In the genomic region with DNA sequence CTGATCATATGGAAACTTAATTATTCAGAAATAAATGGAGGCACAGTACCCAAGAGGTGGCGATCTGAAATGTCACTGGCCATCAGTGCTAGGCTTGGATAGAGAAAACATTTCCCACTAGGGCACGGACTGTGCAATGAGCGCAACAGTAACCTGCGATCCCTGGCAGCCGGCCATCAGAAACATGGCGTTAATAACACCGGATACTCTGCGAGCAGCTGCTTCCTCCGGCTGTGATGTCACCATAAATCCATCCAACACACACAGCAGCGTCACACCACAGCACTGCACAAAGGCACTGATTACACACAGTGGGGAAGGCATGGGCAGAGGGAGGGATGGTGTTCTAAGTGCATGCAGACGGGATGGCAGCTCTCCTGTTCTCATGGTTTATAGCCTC, we compare ENCODE assay signal across 9 mouse cellular contexts. TPM values are rescaled to one million over a fixed set of nuclear protein-coding genes. Genes with fewer than 3 reads are reported as not detected.
A peak's percentile ranks its signal among the peaks of the same experiment; 100 is the strongest.
DNase-seq lines count a peak whose midpoint lies in the region; ATAC-seq lines count a peak whose summit lies in the region.
"Had no signal": no experiment of that assay in that cellular context is flagged by ENCODE, and none has a peak within 500 bp of the region (broad histone marks: within the 10 kb centered on the region; RNA-seq: fewer than 3 reads in every experiment).

No protein-coding gene starts in this region.

- no peaks in the 10 kb centered on the region for H3K27me3 ChIP-seq in forebrain, embryonic 14.5 days (replicated peaks; ENCODE audit: control insufficient read depth, insufficient read depth, low read length)
- H3K27me3 ChIP-seq: embryonic facial prominence, embryonic 15.5 days had no signal

- H3K4me1 ChIP-seq in forebrain, embryonic 14.5 days (ENCODE audit: control insufficient read depth, insufficient read depth, low read length): peaks cover 58% of the 10 kb centered on the region

- intact Hi-C loops in left cerebral cortex, postnatal 4 days (cut with DNase I): no loop called here
- intact Hi-C loops in left cerebral cortex, postnatal 25 days (cut with DNase I): no loop called here
- intact Hi-C loops in heart, postnatal 25 days (cut with DNase I): no loop called here

- no peak overlapping the region for H3K4me2 ChIP-seq in forebrain, embryonic 14.5 days (ENCODE audit: low read length)
- H3K4me2 ChIP-seq: embryonic facial prominence, embryonic 15.5 days had no signal

- ATAC-seq in forebrain, embryonic 14.5 days: no peak

- 32% methylated on average over 11 of the region's 11 CpGs for WGBS in forebrain, embryonic 14.5 days

- H3K36me3 ChIP-seq in forebrain, embryonic 14.5 days (ENCODE audit: control insufficient read depth, insufficient read depth, low read length): peaks cover 14% of the 10 kb centered on the region

- H3K9ac ChIP-seq in forebrain, embryonic 14.5 days (ENCODE audit: low read length): no peak overlapping the region
- H3K9ac ChIP-seq: embryonic facial prominence, embryonic 15.5 days had no signal

- no peaks in the 10 kb centered on the region for H3K9me3 ChIP-seq in forebrain, embryonic 14.5 days (replicated peaks; ENCODE audit: control insufficient read depth, low read length)
- H3K9me3 ChIP-seq: embryonic facial prominence, embryonic 15.5 days had no signal

- H3K4me3 ChIP-seq in forebrain, embryonic 14.5 days (ENCODE audit: low read depth, low read length): no peak overlapping the region
- H3K4me3 ChIP-seq: embryonic facial prominence, embryonic 15.5 days had no signal

- peak overlapping the region; percentile 61 for H3K27ac ChIP-seq in forebrain, embryonic 14.5 days (ENCODE audit: low read depth, low read length)
- H3K27ac ChIP-seq: embryonic facial prominence, embryonic 15.5 days had no signal

- peak; percentile 81 for DNase-seq in left cerebral cortex, postnatal 4 days
- no peak for DNase-seq in left cerebral cortex, postnatal 25 days (ENCODE audit: low spot score in 2 of 2)
- DNase-seq in forebrain, embryonic 14.5 days (ENCODE audit: low spot score): peak; percentile 79
- peak; percentile 74 for DNase-seq in heart, postnatal 25 days (ENCODE audit: low spot score)
- DNase-seq in kidney, postnatal 4 days: peak; percentile 86 to 90
- peak; percentile 58 to 72 for DNase-seq in natural killer cell, adult 2 months (ENCODE audit: low spot score in 2 of 2)
- DNase-seq in right cerebral cortex, postnatal 36 days (ENCODE audit: low spot score in 2 of 2): no peak
- DNase-seq in layer of hippocampus, postnatal 10 days (ENCODE audit: low spot score in 2 of 2): no peak

RNA-seq across cellular contexts. Expression of gene Selplg, which starts 36.7 kb away (rescaled TPM):
- 1 to 10 TPM; 1.5 to 2.7 TPM for total RNA-seq in left cerebral cortex, postnatal 4 days (2021)
- 10 to 100 TPM; 30.2 to 32.9 TPM for total RNA-seq in left cerebral cortex, postnatal 25 days (2021)
- 1.8 and 1.9 TPM in 2 replicates for polyA plus RNA-seq in forebrain, embryonic 14.5 days (2014; fragmentation: Nextera tagmentation; extraction: Ambion mirVana)
- total RNA-seq in heart, postnatal 25 days (2021): 1 to 10 TPM; 2.4 to 3.6 TPM
- 10 to 100 TPM; 12.1 to 12.9 TPM for total RNA-seq in layer of hippocampus, postnatal 10 days (2021)

RNA-seq across cellular contexts. Expression of gene Coro1c, which starts 39.4 kb away (rescaled TPM):
- 100 to 1,000 TPM; 183 to 194 TPM for total RNA-seq in left cerebral cortex, postnatal 4 days (2021)
- total RNA-seq in left cerebral cortex, postnatal 25 days (2021): 10 to 100 TPM; 76.1 to 77.5 TPM
- polyA plus RNA-seq in forebrain, embryonic 14.5 days (2014; fragmentation: Nextera tagmentation; extraction: Ambion mirVana): 169 and 193 TPM in 2 replicates
- 10 to 100 TPM; 34.5 to 35.2 TPM for total RNA-seq in heart, postnatal 25 days (2021)
- 100 to 1,000 TPM; 104 TPM for total RNA-seq in layer of hippocampus, postnatal 10 days (2021)

Comparison
In these comparisons a context has a peak if more than half of its experiments do, and no peak if none do; other contexts are left out.
1. DNase-seq: peak in left cerebral cortex, postnatal 4 days (single experiment), forebrain, embryonic 14.5 days (single experiment), heart, postnatal 25 days (single experiment), kidney, postnatal 4 days (2 of 2) and natural killer cell, adult 2 months (2 of 2); none in left cerebral cortex, postnatal 25 days (0 of 2), right cerebral cortex, postnatal 36 days (0 of 2) and layer of hippocampus, postnatal 10 days (0 of 2).